ENCODE assay signal across 8 mouse cellular contexts in genomic region chr11:25356671-25357586, GRCm38 (mm10).
DNase-seq lines count a peak whose midpoint lies in the region; ATAC-seq and TF ChIP-seq lines count a peak whose summit lies in the region.

No protein-coding gene starts in this region.

- peak overlapping the region; percentile 90 for H3K27ac ChIP-seq in hindbrain, embryonic 12.5 days
- no peak overlapping the region for H3K27ac ChIP-seq in liver, embryonic 14.5 days
- H3K27ac ChIP-seq in stomach, embryonic 15.5 days, result no peak overlapping the region

- TF ChIP-seq CTCF in liver, embryonic 14.5 days (IDR thresholded peaks at IDR 0.05; ENCODE audit: low read depth), result no peak

- peaks cover 20% of the 10 kb centered on the region for H3K4me1 ChIP-seq in hindbrain, embryonic 12.5 days
- no peaks in the 10 kb centered on the region for H3K4me1 ChIP-seq in liver, embryonic 14.5 days (replicated peaks; ENCODE audit: control insufficient read depth in 2 of 2, insufficient read depth in 2 of 2, low read length in 1 of 2)
- H3K4me1 ChIP-seq in stomach, embryonic 15.5 days, result peaks cover 7% of the 10 kb centered on the region; the same call in 1 of the 2 replicates

- H3K9me3 ChIP-seq in hindbrain, embryonic 12.5 days (replicated peaks), result no peaks in the 10 kb centered on the region
- no peaks in the 10 kb centered on the region for H3K9me3 ChIP-seq in liver, embryonic 14.5 days (ENCODE audit: control insufficient read depth, low read length)
- no peaks in the 10 kb centered on the region for H3K9me3 ChIP-seq in stomach, embryonic 15.5 days

- peak overlapping the region; percentile 48 for H3K4me2 ChIP-seq in hindbrain, embryonic 12.5 days (replicated peaks)
- H3K4me2 ChIP-seq in liver, embryonic 14.5 days (ENCODE audit: low read depth), result peak overlapping the region; percentile 20
- peak overlapping the region; percentile 53 for H3K4me2 ChIP-seq in stomach, embryonic 15.5 days

- H3K9ac ChIP-seq in hindbrain, embryonic 12.5 days, result peak overlapping the region; percentile 37; the same call in 1 of the 2 replicates
- H3K9ac ChIP-seq in liver, embryonic 14.5 days (replicated peaks), result no peak overlapping the region
- no peak overlapping the region for H3K9ac ChIP-seq in stomach, embryonic 15.5 days

- H3K36me3 ChIP-seq in hindbrain, embryonic 12.5 days, result no peaks in the 10 kb centered on the region
- no peaks in the 10 kb centered on the region for H3K36me3 ChIP-seq in liver, embryonic 14.5 days (replicated peaks; ENCODE audit: control insufficient read depth, insufficient read depth, low read depth)
- H3K36me3 ChIP-seq in stomach, embryonic 15.5 days, result no peaks in the 10 kb centered on the region

- no peaks in the 10 kb centered on the region for H3K27me3 ChIP-seq in hindbrain, embryonic 12.5 days
- H3K27me3 ChIP-seq in liver, embryonic 14.5 days (ENCODE audit: control insufficient read depth, insufficient read depth, low read length), result no peaks in the 10 kb centered on the region
- no peaks in the 10 kb centered on the region for H3K27me3 ChIP-seq in stomach, embryonic 15.5 days (replicated peaks)

- H3K4me3 ChIP-seq in hindbrain, embryonic 12.5 days, result peak overlapping the region; percentile 15
- H3K4me3 ChIP-seq in liver, embryonic 14.5 days (ENCODE audit: insufficient read depth in 1 of 2, low read depth in 2 of 2, low read length in 2 of 2), result no peak overlapping the region
- H3K4me3 ChIP-seq in stomach, embryonic 15.5 days (replicated peaks), result peak overlapping the region; percentile 27

- TF ChIP-seq EP300 in liver, embryonic 14.5 days (IDR thresholded peaks at IDR 0.05; ENCODE audit: low read depth), result no peak

- DNase-seq in frontal cortex, postnatal 14 days (ENCODE audit: low spot score in 2 of 2), result no peak
- peak; percentile 70 for DNase-seq in R1 (ENCODE audit: low read depth, low spot score)
- no peak for DNase-seq in liver, embryonic 14.5 days (ENCODE audit: low read depth in 3 of 3, low spot score in 3 of 3)
- DNase-seq in kidney, postnatal 36 days, result no peak

- peak; percentile 36 for ATAC-seq in frontal cortex, adult (ENCODE audit: low TSS enrichment)
- peak; percentile 95 for ATAC-seq in hindbrain, embryonic 12.5 days (ENCODE audit: low FRiP score)
- ATAC-seq in liver, embryonic 14.5 days (ENCODE audit: insufficient read depth), result no peak
- ATAC-seq in stomach, embryonic 15.5 days (ENCODE audit: insufficient read depth, low FRiP score, low read depth), result no peak
- no peak for ATAC-seq in erythroid progenitor cell, adult 5-6 weeks (replicated peaks; ENCODE audit: low FRiP score, poor library complexity, severe bottlenecking)

- WGBS in hindbrain, embryonic 12.5 days, result 5% methylated on average over 19 of the region's 19 CpGs
- WGBS in liver, embryonic 14.5 days (ENCODE audit: insufficient replicate concordance), result 21% methylated on average over 19 of the region's 19 CpGs
- WGBS in stomach, embryonic 15.5 days, result 12% methylated on average over 19 of the region's 19 CpGs

Comparison
In these comparisons a context has a peak if more than half of its experiments do, and no peak if none do; other contexts are left out.
1. ATAC-seq: peak in frontal cortex, adult (single experiment) and hindbrain, embryonic 12.5 days (single experiment); none in liver, embryonic 14.5 days (single experiment), stomach, embryonic 15.5 days (single experiment) and erythroid progenitor cell, adult 5-6 weeks (single experiment).
2. H3K4me3 ChIP-seq: peak in hindbrain, embryonic 12.5 days (single experiment) and stomach, embryonic 15.5 days (single experiment); none in liver, embryonic 14.5 days (0 of 2).
3. Peak in every context shown above with its lines, with median percentiles within 50 percentile points of each other: H3K4me2 ChIP-seq.